Mouse (Mus musculus): ENCODE results near the gene Lhpp.

DNA sequence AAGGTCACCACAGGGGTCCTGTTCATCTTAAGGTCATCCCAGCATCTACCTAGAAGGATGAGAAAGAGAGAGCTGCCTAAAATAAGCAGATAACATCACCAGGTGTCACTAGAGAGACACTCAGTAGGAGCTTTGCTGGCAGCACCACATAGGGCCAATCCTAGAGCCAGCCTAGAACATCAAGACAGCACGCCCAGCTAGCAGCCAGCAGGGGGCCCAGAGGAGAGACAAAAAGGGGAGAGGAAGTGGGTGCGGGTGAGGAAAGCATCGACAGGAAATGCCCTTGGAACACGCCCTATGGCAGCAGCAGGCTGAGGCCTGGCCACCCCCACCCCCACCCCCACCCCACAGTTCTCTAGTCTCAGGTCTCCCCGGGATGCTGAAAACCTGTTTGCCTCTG is 124.7 kb downstream of the Lhpp start:
- peak; percentile 86 for TF ChIP-seq CTCF (IDR thresholded peaks at IDR 0.05; ENCODE audit: low read depth)
- no peak for TF ChIP-seq EP300 (IDR thresholded peaks at IDR 0.05; ENCODE audit: low read depth)

All from liver, postnatal 0 days (tissue).